Mouse (Mus musculus): ENCODE data around the gene Ttll10.

The Ttll10 gene

GRCm38 (mm10) chr4:156024184-156024583, 35.0 kb downstream of the Ttll10 start:
- no peak for DNase-seq (ENCODE audit: low spot score in 2 of 2)

GRCm38 (mm10) chr4:156023520-156023919, 35.7 kb downstream of the Ttll10 start:
- no peak for DNase-seq (ENCODE audit: low spot score in 2 of 2)

GRCm38 (mm10) chr4:156021942-156022419, 37.2 kb downstream of the Ttll10 start:
- DNase-seq (ENCODE audit: low spot score in 2 of 2), result no peak

GRCm38 (mm10) chr4:156021381-156021780, 37.8 kb downstream of the Ttll10 start:
- DNase-seq (ENCODE audit: low spot score in 2 of 2), result no peak

GRCm38 (mm10) chr4:156019771-156020170, 39.4 kb downstream of the Ttll10 start:
- no peak for DNase-seq (ENCODE audit: low spot score in 2 of 2)

- no peak for DNase-seq (ENCODE audit: low spot score in 2 of 2)
Observed at GRCm38 (mm10) chr4:156014436-156014835, 44.8 kb downstream of the Ttll10 start.

- peak in 1 of 2 experiments; percentile 54 for DNase-seq (ENCODE audit: low spot score in 2 of 2)
Observed at GRCm38 (mm10) chr4:156013637-156014036, 45.6 kb downstream of the Ttll10 start, which contains the start of gene Tnfrsf4. Tnfrsf4 (plus strand) TSS chr4:156013843.

- no peak for DNase-seq (ENCODE audit: low spot score in 2 of 2)
Observed at GRCm38 (mm10) chr4:156008369-156008768, 50.8 kb downstream of the Ttll10 start.

GRCm38 (mm10) chr4:156004109-156004508, 55.1 kb downstream of the Ttll10 start:
- no peak for DNase-seq (ENCODE audit: low spot score in 2 of 2)

GRCm38 (mm10) chr4:155993606-155994005, 65.6 kb downstream of the Ttll10 start:
- no peak for DNase-seq (ENCODE audit: low spot score in 2 of 2)

GRCm38 (mm10) chr4:155992906-155993547, 66.2 kb downstream of the Ttll10 start:
- peak; percentile 97 to 98 for DNase-seq (ENCODE audit: low spot score in 2 of 2)

- DNase-seq (ENCODE audit: low spot score in 2 of 2), result peak; percentile 88 to 91
Observed at GRCm38 (mm10) chr4:155992241-155992905, 66.8 kb downstream of the Ttll10 start, which contains the start of the genes B3galt6 and Sdf4. B3galt6 (minus strand) TSS chr4:155992649. Sdf4 (plus strand) TSS chr4:155992872.

- no peak for DNase-seq (ENCODE audit: low spot score in 2 of 2)
Observed at GRCm38 (mm10) chr4:155991908-155992230, 67.3 kb downstream of the Ttll10 start.

GRCm38 (mm10) chr4:155991211-155991907, 67.9 kb downstream of the Ttll10 start:
- DNase-seq (ENCODE audit: low spot score in 2 of 2), result no peak
